Mouse (Mus musculus): ENCODE data around the gene Eif4b. TPM values are rescaled to one million over a fixed set of nuclear protein-coding genes. Genes with fewer than 3 reads are reported as not detected.

Gene Eif4b
- polyA plus RNA-seq, 1 experiment: 59.7 TPM

DNA sequence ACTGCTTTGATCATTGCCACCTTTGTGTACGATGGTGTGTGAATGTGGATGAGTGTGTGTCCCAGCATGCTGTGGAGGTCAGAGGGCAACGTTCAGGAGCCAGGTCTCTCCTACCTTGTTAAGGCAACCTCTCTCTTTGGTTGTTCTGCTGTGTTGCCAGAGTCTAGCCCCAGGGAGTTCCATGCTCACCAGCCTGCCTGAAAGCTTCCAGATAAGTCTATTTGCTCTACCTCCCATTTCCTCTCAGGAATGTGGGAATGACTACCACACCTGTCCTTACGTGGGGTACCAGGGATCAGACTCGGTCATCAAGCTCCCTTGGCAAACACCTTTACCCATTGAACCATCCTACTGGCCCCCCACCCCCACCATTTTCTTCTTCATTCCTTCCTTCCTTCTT, 33.3 kb upstream of the Eif4b start:
- 87% methylated on average over 4 of the region's 4 CpGs for WGBS
- Histone ChIP-seq H3K36me3 (ENCODE audit: control insufficient read depth, insufficient read depth, low read length) (no peaks in the 10 kb centered on the region), H3K4me3 (ENCODE audit: extremely low read depth, insufficient read depth, insufficient read length) (no peak overlapping the region), H3K27me3 (ENCODE audit: control insufficient read depth, insufficient read depth, low read length) (no peaks in the 10 kb centered on the region), H3K27ac (ENCODE audit: insufficient read depth, low read length) (no peak overlapping the region), H3K4me1 (ENCODE audit: control insufficient read depth, insufficient read depth, insufficient read length) (no peaks in the 10 kb centered on the region)
- no peak for TF ChIP-seq POLR2A (IDR thresholded peaks at IDR 0.05; ENCODE audit: low read depth, low read length)
- TF ChIP-seq CTCF (IDR thresholded peaks at IDR 0.05; ENCODE audit: extremely low read depth, insufficient read depth, insufficient read length, insufficient replicate concordance): no peak
- no peak for DNase-seq (ENCODE audit: low read depth in 1 of 2, low spot score in 2 of 2)

DNA sequence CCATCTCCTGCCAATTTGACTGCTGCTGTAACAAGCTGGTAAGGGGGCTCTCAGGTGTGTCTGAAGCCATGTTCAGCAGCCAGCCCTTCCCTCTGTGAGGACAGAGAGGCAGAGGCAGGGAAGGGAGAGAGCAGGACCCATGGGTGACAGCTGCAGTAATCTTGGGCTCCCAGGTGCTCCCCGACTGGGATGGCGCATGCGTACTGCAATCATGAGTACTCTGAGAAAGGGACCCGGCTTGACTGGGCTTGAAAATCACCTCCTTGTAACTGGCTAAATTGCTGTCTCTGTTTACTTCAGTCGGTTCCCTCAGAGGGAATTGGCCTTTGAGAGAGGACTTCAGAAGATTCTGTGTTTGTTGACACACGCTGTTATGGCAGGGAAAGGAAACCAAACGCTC, 31.6 kb upstream of the Eif4b start:
- Histone ChIP-seq H3K36me3 (ENCODE audit: control insufficient read depth, insufficient read depth, low read length) (no peaks in the 10 kb centered on the region), H3K4me3 (ENCODE audit: extremely low read depth, insufficient read depth, insufficient read length) (no peak overlapping the region), H3K27me3 (ENCODE audit: control insufficient read depth, insufficient read depth, low read length) (no peaks in the 10 kb centered on the region), H3K4me1 (ENCODE audit: control insufficient read depth, insufficient read depth, insufficient read length) (no peaks in the 10 kb centered on the region), H3K27ac (ENCODE audit: insufficient read depth, low read length) (no peak overlapping the region)
- DNase-seq (ENCODE audit: low read depth in 1 of 2, low spot score in 2 of 2): no peak
- TF ChIP-seq POLR2A (IDR thresholded peaks at IDR 0.05; ENCODE audit: low read depth, low read length): no peak
- 41% methylated on average over 7 of the region's 7 CpGs for WGBS

DNA sequence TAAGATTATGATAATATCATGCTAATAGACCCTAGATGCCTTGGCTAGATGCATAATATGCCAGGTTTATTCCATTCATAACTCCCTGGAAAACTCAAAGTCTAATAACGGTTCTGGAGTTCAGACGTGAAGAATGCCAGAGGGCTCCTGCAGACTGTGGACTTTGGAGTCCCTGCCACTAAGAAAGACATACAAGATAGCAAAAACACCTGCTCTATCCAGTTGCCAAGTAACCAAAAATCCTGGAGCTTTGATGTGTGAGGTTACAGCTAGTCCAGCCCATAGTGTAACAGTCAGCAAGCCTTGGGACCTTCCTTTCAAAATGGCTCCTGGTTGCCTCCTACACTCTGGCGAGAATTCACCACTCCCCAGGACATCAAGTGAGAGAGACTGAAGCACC, 28.8 kb upstream of the Eif4b start:
- TF ChIP-seq POLR2A (IDR thresholded peaks at IDR 0.05; ENCODE audit: low read depth, low read length): no peak
- TF ChIP-seq CTCF (IDR thresholded peaks at IDR 0.05; ENCODE audit: extremely low read depth, insufficient read depth, insufficient read length, insufficient replicate concordance): no peak
- DNase-seq (ENCODE audit: low read depth in 1 of 2, low spot score in 2 of 2): no peak
- WGBS: 82% methylated on average over 3 of the region's 3 CpGs

DNA sequence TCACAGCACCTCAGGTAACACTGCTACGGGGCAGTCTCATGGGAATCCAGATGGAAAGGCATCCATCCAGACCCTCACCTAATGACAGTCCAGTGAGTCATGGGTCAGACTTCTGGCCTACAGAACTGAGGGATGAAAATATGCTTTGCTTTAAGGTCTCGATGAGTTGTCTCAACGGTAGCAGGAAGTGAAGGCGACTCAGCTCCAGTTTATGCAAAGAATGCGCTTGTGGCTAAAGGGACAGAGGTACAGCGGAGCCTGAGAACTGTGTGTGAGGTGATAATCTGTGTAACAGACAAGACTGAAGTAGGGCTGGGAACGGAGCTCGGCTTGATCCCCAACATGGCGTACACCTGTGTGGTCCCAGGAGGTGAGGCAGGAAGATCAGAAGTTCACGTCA, 27.9 kb upstream of the Eif4b start:
- 81% methylated on average over 10 of the region's 10 CpGs for WGBS
- Histone ChIP-seq H3K27me3 (ENCODE audit: control insufficient read depth, insufficient read depth, low read length) (0 out of 2 replicates have a peak, but pooled peaks cover 1% of the 10 kb centered on the region), H3K4me3 (ENCODE audit: extremely low read depth, insufficient read depth, insufficient read length) (no peak overlapping the region), H3K27ac (ENCODE audit: insufficient read depth, low read length) (no peak overlapping the region), H3K4me1 (ENCODE audit: control insufficient read depth, insufficient read depth, insufficient read length) (no peaks in the 10 kb centered on the region), H3K36me3 (ENCODE audit: control insufficient read depth, insufficient read depth, low read length) (no peaks in the 10 kb centered on the region)
- no peak for TF ChIP-seq POLR2A (IDR thresholded peaks at IDR 0.05; ENCODE audit: low read depth, low read length)
- TF ChIP-seq CTCF (IDR thresholded peaks at IDR 0.05; ENCODE audit: extremely low read depth, insufficient read depth, insufficient read length, insufficient replicate concordance): no peak
- DNase-seq (ENCODE audit: low read depth in 1 of 2, low spot score in 2 of 2): no peak

More for the DNA sequence above, 28.8 kb upstream of the Eif4b start:
- Histone ChIP-seq H3K4me1 (ENCODE audit: control insufficient read depth, insufficient read depth, insufficient read length) (no peaks in the 10 kb centered on the region), H3K27ac (ENCODE audit: insufficient read depth, low read length) (no peak overlapping the region), H3K36me3 (ENCODE audit: control insufficient read depth, insufficient read depth, low read length) (no peaks in the 10 kb centered on the region), H3K4me3 (ENCODE audit: extremely low read depth, insufficient read depth, insufficient read length) (no peak overlapping the region), H3K27me3 (ENCODE audit: control insufficient read depth, insufficient read depth, low read length) (0 out of 2 replicates have a peak, but pooled peaks cover 1% of the 10 kb centered on the region)

DNA sequence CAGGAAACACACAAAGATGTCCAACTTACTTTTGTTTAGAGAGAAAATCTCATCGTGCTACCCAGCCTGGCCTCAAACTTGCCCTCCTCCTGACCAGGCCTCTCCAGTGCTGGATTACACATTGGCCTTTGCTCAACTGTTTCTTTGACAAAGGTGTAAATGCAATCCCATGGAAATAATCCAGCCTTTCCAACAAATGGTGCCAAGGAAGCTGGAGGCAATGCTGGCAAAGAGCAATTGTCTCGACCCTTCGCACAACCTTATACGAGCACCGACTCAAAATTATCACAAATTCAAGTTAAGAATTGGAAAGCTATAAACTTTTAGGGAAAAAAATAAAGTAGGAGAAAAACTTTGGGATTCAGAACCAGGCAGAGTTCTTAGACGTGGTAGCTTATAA, 25.6 kb upstream of the Eif4b start:
- Histone ChIP-seq H3K36me3 (ENCODE audit: control insufficient read depth, insufficient read depth, low read length) (no peaks in the 10 kb centered on the region), H3K4me1 (ENCODE audit: control insufficient read depth, insufficient read depth, insufficient read length) (peaks cover 2% of the 10 kb centered on the region; the same call in 1 of the 2 replicates), H3K4me3 (ENCODE audit: extremely low read depth, insufficient read depth, insufficient read length) (no peak overlapping the region), H3K27ac (ENCODE audit: insufficient read depth, low read length) (no peak overlapping the region), H3K27me3 (ENCODE audit: control insufficient read depth, insufficient read depth, low read length) (0 out of 2 replicates have a peak, but pooled peaks cover 5% of the 10 kb centered on the region)
- 91% methylated on average over 6 of the region's 6 CpGs for WGBS
- DNase-seq (ENCODE audit: low read depth in 1 of 2, low spot score in 2 of 2): no peak
- no peak for TF ChIP-seq CTCF (IDR thresholded peaks at IDR 0.05; ENCODE audit: extremely low read depth, insufficient read depth, insufficient read length, insufficient replicate concordance)
- TF ChIP-seq POLR2A (IDR thresholded peaks at IDR 0.05; ENCODE audit: low read depth, low read length): no peak

DNA sequence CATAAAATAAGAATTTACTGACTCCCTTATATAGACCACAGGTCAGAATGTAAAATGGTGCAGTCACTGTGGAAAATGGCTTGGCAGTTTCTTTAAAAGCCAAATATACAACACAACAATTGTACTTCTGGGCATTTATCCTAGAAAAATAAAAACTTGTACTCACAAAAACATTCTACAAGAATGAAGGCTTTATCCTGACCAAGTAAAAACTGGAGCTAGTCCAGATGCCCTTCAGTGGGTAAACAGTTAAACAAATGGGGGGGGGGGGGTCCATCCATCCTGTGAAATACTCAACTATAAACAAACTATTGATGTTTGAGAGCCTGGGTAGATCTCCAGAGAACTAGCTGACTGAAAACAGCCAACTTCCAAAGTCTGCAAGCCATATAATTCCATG, 23.7 kb upstream of the Eif4b start:
- TF ChIP-seq POLR2A (IDR thresholded peaks at IDR 0.05; ENCODE audit: low read depth, low read length) (no peak), CTCF (IDR thresholded peaks at IDR 0.05; ENCODE audit: extremely low read depth, insufficient read depth, insufficient read length, insufficient replicate concordance) (no peak)
- Histone ChIP-seq H3K27ac (ENCODE audit: insufficient read depth, low read length) (no peak overlapping the region), H3K4me3 (ENCODE audit: extremely low read depth, insufficient read depth, insufficient read length) (no peak overlapping the region), H3K4me1 (ENCODE audit: control insufficient read depth, insufficient read depth, insufficient read length) (peaks cover 2% of the 10 kb centered on the region; the same call in 1 of the 2 replicates), H3K27me3 (ENCODE audit: control insufficient read depth, insufficient read depth, low read length) (0 out of 2 replicates have a peak, but pooled peaks cover 5% of the 10 kb centered on the region), H3K36me3 (ENCODE audit: control insufficient read depth, insufficient read depth, low read length) (no peaks in the 10 kb centered on the region)
- no peak for DNase-seq (ENCODE audit: low read depth in 1 of 2, low spot score in 2 of 2)

DNA sequence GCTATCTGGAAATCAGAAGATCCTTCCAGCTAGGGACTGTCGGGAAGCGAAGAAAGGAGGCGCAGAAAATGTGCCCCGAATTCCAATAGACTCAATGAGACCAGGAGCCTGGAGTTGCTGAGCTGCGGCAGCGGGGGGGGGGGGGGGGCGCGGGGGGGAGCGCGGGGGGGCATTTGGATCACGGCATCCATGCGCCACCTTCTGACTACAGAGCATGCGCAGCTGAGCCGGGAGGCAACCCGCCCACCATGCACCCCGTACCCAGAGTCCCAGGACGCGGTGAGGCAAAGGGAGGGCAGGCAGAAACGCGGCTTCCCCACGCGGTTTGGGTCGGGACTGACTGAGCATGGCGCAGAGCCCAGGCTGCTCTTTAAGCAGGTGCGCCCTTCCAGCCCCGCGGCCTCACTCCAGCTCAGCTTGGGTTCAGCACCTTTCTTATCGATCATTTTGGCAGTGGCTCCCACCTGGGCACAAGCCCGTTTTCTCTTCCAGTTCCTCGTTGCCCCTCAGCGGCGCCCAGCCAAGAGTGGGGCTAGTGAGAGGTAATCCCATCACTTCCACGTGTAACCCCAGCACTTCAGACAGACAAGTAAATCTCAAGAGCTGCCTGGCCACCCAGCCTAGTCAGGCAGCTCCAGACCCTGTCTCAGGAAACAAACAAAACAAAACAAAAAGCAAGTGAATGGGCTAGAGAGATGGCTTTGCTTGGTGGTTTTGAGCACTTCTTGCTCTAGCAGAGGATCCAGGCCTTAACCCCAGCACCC, 21.5 kb upstream of the Eif4b start:
- Histone ChIP-seq H3K27me3 (ENCODE audit: control insufficient read depth, insufficient read depth, low read length) (0 out of 2 replicates have a peak, but pooled peaks cover 5% of the 10 kb centered on the region), H3K4me3 (ENCODE audit: extremely low read depth, insufficient read depth, insufficient read length) (no peak overlapping the region), H3K4me1 (ENCODE audit: control insufficient read depth, insufficient read depth, insufficient read length) (peaks cover 2% of the 10 kb centered on the region; the same call in 1 of the 2 replicates), H3K27ac (ENCODE audit: insufficient read depth, low read length) (no peak overlapping the region), H3K36me3 (ENCODE audit: control insufficient read depth, insufficient read depth, low read length) (no peaks in the 10 kb centered on the region)
- no peak for DNase-seq (ENCODE audit: low read depth in 1 of 2, low spot score in 2 of 2)
- no peak for TF ChIP-seq CTCF (IDR thresholded peaks at IDR 0.05; ENCODE audit: extremely low read depth, insufficient read depth, insufficient read length, insufficient replicate concordance)
- TF ChIP-seq POLR2A (IDR thresholded peaks at IDR 0.05; ENCODE audit: low read depth, low read length): no peak
- WGBS: 2% methylated on average over 31 of the region's 33 CpGs

Data from spleen, adult 2 months (tissue).